Mouse (Mus musculus) ES-E14 (cell line): ENCODE measurements around the gene Rims4. TPM values are rescaled to one million over a fixed set of nuclear protein-coding genes. Genes with fewer than 3 reads are reported as not detected.
A peak's percentile ranks its signal among the peaks of the same experiment; 100 is the strongest.

ENCODE experiments used
- DNase-seq: peaks from one replicate; pipeline ENCODE4 v3.0.0-alpha.2; 2013; ENCODE audit warnings: low read depth, low spot score
- H3K27ac ChIP-seq: 2 replicates; pipeline ENCODE4 v1.5.1; 2012; ENCODE audit warnings: low read depth, mild to moderate bottlenecking, low read length, moderate library complexity, mixed read lengths; ENCODE audit not compliant: poor library complexity, insufficient read depth, severe bottlenecking
- H3K36me3 ChIP-seq: 2 replicates; pipeline ENCODE4 v1.6.1; 2012; ENCODE audit warnings: mild to moderate bottlenecking, low read length, moderate library complexity, mixed read lengths; ENCODE audit not compliant: control insufficient read depth, poor library complexity, insufficient read depth, severe bottlenecking
- H3K4me1 ChIP-seq, 2 experiments: fragments of 150-350 bp in 1 of 2; sonication (generic) in 1 of 2; 2 replicates each; pipeline ENCODE4 v1.6.1; 2012; ENCODE audit warnings: low read length in 2 of 2, mild to moderate bottlenecking in 1 of 2, mixed read lengths in 1 of 2; ENCODE audit not compliant: control insufficient read depth in 2 of 2, insufficient read depth in 2 of 2, poor library complexity in 1 of 2
- H3K4me3 ChIP-seq, 2 experiments: fragments of 150-350 bp in 1 of 2; sonication (generic) in 1 of 2; 2 replicates each; pipeline ENCODE4 v1.5.1; 2012; ENCODE audit warnings: low read length in 2 of 2, low read depth in 1 of 2, mild to moderate bottlenecking in 1 of 2, mixed read lengths in 1 of 2; ENCODE audit not compliant: insufficient read depth in 1 of 2, poor library complexity in 1 of 2, severe bottlenecking in 1 of 2
- H3K9ac ChIP-seq: 2 replicates; pipeline ENCODE4 v1.6.1; 2012; ENCODE audit warnings: low read depth, mild to moderate bottlenecking, low read length, mixed read lengths; ENCODE audit not compliant: poor library complexity, insufficient read depth, severe bottlenecking
- H3K9me3 ChIP-seq: fragments of 150-350 bp; sonication (generic); 2 replicates; pipeline ENCODE4 v1.6.1; 2012; ENCODE audit warnings: low read depth, mild to moderate bottlenecking, low read length; ENCODE audit not compliant: control insufficient read depth, insufficient read depth
- CHD2 ChIP-seq: IDR thresholded peaks from 2 replicates; pipeline ENCODE4 v1.6.1; 2014; ENCODE audit warnings: mild to moderate bottlenecking, low read depth, low read length, inconsistent platforms
- HCFC1 ChIP-seq: IDR thresholded peaks from 2 replicates; pipeline ENCODE4 v1.6.1; 2012; ENCODE audit warnings: low read length, inconsistent platforms, borderline replicate concordance; ENCODE audit not compliant: insufficient read depth
- MAFK ChIP-seq: IDR thresholded peaks from 2 replicates; pipeline ENCODE4 v1.6.1; 2014; ENCODE audit warnings: mild to moderate bottlenecking, low read depth, low read length, inconsistent platforms; ENCODE audit not compliant: insufficient read depth
- ZC3H11A ChIP-seq: IDR thresholded peaks from 2 replicates; pipeline ENCODE4 v1.6.1; 2012; ENCODE audit warnings: low read depth, mild to moderate bottlenecking, inconsistent platforms, low read length, borderline replicate concordance
- ZNF384 ChIP-seq: IDR thresholded peaks from 2 replicates; pipeline ENCODE4 v1.6.1; 2012; ENCODE audit warnings: low read depth, low read length, inconsistent platforms
- in situ Hi-C, 2 experiments: fragments of 600-800 bp; cut with MboI; formaldehyde crosslinking; loops; one replicate each; pipeline ENCODE4 v1.15.1; 2025; ENCODE audit warnings: low sequenced_read_pairs in 2 of 2, inconsistent platforms in 1 of 2; ENCODE audit not compliant: unreplicated experiment in 2 of 2
- total RNA-seq: library from RNA; depleted of rRNA; stranded (reverse); fragments of 300-350 nt; gene quantifications from 2 replicates; pipeline ENCODE4 v1.2.3, GENCODE M21; 2012

Rims4 gene
- total RNA-seq, 1 experiment, result 0.98 TPM

DNA sequence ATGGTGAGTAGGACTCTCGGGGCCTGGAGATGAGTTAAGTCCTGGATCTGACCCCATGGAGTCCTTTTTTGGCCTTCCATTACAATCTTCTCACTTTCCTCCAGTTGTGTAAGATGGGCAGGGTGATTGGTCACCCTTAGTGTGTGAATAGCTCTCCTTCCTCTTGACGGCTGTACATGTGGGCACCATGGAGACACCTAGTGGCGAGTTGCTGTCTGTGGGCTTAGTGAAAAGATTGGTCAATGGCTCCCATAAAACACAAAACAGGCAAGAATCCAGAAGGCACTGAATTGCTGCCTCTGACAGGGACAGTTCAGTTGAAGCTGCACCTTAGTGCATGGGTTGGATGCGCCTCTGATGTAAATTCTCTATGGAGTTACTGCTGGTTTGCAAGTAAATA is 33.3 kb upstream of the Rims4 start:
- DNase-seq, result peak; percentile 33

DNA sequence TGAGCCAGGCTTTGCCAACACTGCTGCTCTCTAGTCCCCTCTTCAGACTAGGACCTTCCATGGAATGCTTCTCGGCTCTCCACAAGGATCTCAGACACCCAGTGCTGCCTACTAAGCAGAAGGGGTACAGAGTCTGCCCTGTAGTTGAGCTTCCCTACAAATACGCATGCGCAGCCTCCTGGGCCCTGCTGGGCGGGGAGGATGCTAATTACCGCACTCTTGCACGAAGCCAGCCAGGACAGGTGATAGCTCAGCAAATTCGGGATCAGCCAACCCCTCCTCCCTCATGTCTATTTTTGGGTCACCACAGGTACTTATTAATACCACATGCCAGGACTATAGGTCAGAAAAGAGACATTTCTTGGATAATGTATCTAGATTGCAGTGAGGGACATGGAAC is 29.5 kb upstream of the Rims4 start:
- no peak for DNase-seq
- TF ChIP-seq ZNF384 (no peak), MAFK (0 out of 2 replicates have a peak, but pooled peaks have one; percentile 47), ZC3H11A (no peak), HCFC1 (no peak)

More for the DNA sequence above, 33.3 kb upstream of the Rims4 start:
- H3K9me3 ChIP-seq, result no peaks in the 10 kb centered on the region
- TF ChIP-seq CHD2, result no peak
- no peak; the same call in 1 of the 2 replicates for TF ChIP-seq ZC3H11A
- no peak for TF ChIP-seq HCFC1
- no peak for TF ChIP-seq ZNF384
- no peak for TF ChIP-seq MAFK
- H3K9ac ChIP-seq, result no peak overlapping the region
- no peak overlapping the region for H3K4me3 ChIP-seq
- H3K4me1 ChIP-seq, result no peaks in the 10 kb centered on the region
- no peak overlapping the region for H3K27ac ChIP-seq
- no peaks in the 10 kb centered on the region for H3K36me3 ChIP-seq
- in situ Hi-C loops, result loop anchor here in 1 of 2 experiments (25.0 kb wide), 1 partner anchor 89 kb away; the partner anchor contains the start of gene Kcnk15

DNA sequence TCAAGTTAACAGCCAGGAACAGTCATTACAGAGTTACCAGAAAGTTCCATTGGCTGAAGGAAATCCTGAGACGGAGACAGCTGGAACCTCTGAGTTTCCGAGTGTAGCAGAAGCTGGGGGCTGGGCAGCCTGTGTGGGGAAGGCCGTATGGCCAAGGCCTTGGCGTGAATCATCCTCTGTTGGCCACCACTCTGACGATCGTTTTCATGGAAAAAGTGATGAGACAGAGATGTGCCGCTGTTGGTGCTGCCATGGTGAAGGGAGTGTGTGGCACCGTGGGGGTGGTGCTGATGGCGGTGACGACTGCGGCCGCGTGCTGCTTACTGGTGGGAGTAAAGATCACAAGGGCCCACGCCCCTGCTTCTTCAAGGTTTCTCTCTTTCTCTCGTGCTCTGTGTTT is 27.7 kb upstream of the Rims4 start:
- Histone ChIP-seq H3K36me3 (no peaks in the 10 kb centered on the region), H3K4me1 (no peaks in the 10 kb centered on the region), H3K4me3 (no peak overlapping the region), H3K9me3 (no peaks in the 10 kb centered on the region), H3K9ac (no peak overlapping the region), H3K27ac (no peak overlapping the region)
- TF ChIP-seq CHD2 (no peak), MAFK (no peak), HCFC1 (no peak), ZC3H11A (no peak), ZNF384 (no peak)
- in situ Hi-C loops, result loop anchor here in 1 of 2 experiments (10.0 kb wide), 1 partner anchor 91 kb away; the partner anchor contains the start of gene Kcnk15
- DNase-seq, result no peak

More for the DNA sequence above, 29.5 kb upstream of the Rims4 start:
- H3K9ac ChIP-seq, result no peak overlapping the region
- H3K9me3 ChIP-seq, result no peaks in the 10 kb centered on the region
- H3K27ac ChIP-seq, result no peak overlapping the region
- no peaks in the 10 kb centered on the region for H3K36me3 ChIP-seq
- in situ Hi-C loops, result loop anchor here in 1 of 2 experiments (10.0 kb wide), 1 partner anchor 93 kb away; the partner anchor contains the start of gene Kcnk15
- H3K4me1 ChIP-seq, result no peaks in the 10 kb centered on the region
- no peak overlapping the region for H3K4me3 ChIP-seq

- no peak for TF ChIP-seq MAFK
- no peak for TF ChIP-seq HCFC1
- TF ChIP-seq ZC3H11A, result no peak
- TF ChIP-seq CHD2, result no peak
- TF ChIP-seq ZNF384, result no peak
- in situ Hi-C loops, result loop anchor here in 1 of 2 experiments (10.0 kb wide), 1 partner anchor 90 kb away; the partner anchor contains the start of gene Kcnk15
- no peak for DNase-seq
Measured at GRCm38 (mm10) chr2:163944511-163944910, 26.0 kb upstream of the Rims4 start.

More at GRCm38 (mm10) chr2:163944511-163944910, 26.0 kb upstream of the Rims4 start:
- Histone ChIP-seq H3K27ac (no peak overlapping the region), H3K36me3 (no peaks in the 10 kb centered on the region), H3K9ac (no peak overlapping the region), H3K4me3 (no peak overlapping the region), H3K4me1 (no peaks in the 10 kb centered on the region), H3K9me3 (no peaks in the 10 kb centered on the region)
